Mouse (Mus musculus) thymus, adult 2 months (tissue): ENCODE measurements around the gene Cobl.

Experiments used
- CTCF ChIP-seq: fragments of 200-500 bp; IDR thresholded peaks from 2 replicates; pipeline ENCODE4 v1.5.1; 2012; ENCODE audit warnings: mild to moderate bottlenecking, control low read depth, low read length, moderate library complexity, borderline replicate concordance; ENCODE audit not compliant: control insufficient read depth, poor library complexity, insufficient read depth; ENCODE audit errors: extremely low read depth
- POLR2A ChIP-seq: fragments of 200-500 bp; IDR thresholded peaks from 2 replicates; pipeline ENCODE4 v1.6.1; 2012; ENCODE audit warnings: mild to moderate bottlenecking, low read length, control low read depth, moderate library complexity; ENCODE audit not compliant: control insufficient read depth, poor library complexity, insufficient read depth; ENCODE audit errors: extremely low read depth

DNA sequence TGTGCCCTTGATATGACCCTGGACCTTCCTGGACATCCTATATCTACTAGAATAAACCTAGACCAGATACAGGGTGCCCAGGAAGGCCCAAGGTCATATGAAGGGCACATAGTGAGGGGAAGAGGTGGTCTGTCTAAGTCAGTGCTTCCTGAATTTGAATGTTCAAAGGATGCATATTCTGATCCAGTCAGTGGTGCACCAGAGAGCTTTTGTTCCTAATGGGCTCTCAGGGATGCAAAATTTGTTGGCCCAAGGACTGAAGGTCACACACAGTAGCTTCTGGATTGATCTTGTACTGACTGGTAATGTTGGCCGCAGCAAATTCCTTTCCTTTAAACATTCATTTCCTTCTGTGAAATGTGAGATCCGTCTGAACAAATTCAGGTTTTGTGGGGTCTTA is 2.5 kb upstream of the Cobl start:
- TF ChIP-seq POLR2A, result no peak
- no peak for TF ChIP-seq CTCF
